ENCODE assay signal across 11 mouse cellular contexts in the genomic region with DNA sequence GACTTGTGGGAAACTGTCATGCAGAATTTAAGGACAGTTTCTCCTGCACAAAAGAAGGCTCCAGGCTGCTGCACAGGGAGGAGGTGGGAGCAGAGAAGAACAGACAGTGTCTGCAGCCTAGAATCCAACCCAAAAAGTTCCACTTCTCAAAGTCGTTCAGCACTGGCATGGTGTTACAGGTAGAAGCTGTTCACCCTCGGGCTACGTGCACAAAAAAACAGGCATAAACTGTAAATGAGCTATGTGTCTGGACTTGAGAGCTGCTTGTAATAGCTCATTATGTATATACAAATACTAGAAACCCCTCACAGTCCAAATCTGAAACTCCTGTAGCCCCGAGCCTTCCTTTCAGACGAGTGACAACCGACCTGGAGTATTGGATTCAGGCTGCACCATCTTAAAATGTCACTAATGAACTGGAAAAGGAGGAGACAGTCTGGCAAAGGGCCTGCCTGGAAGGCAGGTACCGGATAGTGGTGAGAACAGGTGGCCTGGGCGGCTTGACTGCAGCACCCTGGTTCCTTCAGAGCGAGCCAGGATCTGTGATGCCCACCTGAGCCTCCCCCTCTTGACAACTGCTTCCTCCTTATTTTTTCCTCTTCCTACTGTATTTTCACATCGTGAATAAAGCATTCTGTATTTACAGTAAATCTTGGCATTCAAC. TPM values are rescaled to one million over a fixed set of nuclear protein-coding genes. Genes with fewer than 3 reads are reported as not detected.
A peak's percentile ranks its signal among the peaks of the same experiment; 100 is the strongest.
DNase-seq lines count a peak whose midpoint lies in the region; ATAC-seq and TF ChIP-seq lines count a peak whose summit lies in the region.
"Had no signal": no experiment of that assay in that cellular context is flagged by ENCODE, and none has a peak within 500 bp of the region (broad histone marks: within the 10 kb centered on the region; RNA-seq: fewer than 3 reads in every experiment).

No protein-coding gene starts in this region.

- no peak overlapping the region for H3K27ac ChIP-seq in hindbrain, embryonic 11.5 days (ENCODE audit: low read depth, low read length)
- no peak overlapping the region for H3K27ac ChIP-seq in hindbrain, postnatal 0 days
- no peak overlapping the region for H3K27ac ChIP-seq in midbrain, embryonic 14.5 days (replicated peaks; ENCODE audit: low read depth, low read length)

- H3K4me1 ChIP-seq in hindbrain, embryonic 11.5 days (replicated peaks; ENCODE audit: control insufficient read depth, insufficient read depth, low read length), result no peaks in the 10 kb centered on the region
- H3K4me1 ChIP-seq in hindbrain, postnatal 0 days (ENCODE audit: insufficient read depth, low read length), result no peaks in the 10 kb centered on the region
- peaks cover 7% of the 10 kb centered on the region for H3K4me1 ChIP-seq in midbrain, embryonic 14.5 days (ENCODE audit: control insufficient read depth, insufficient read depth, low read length)

- no peak overlapping the region for H3K4me3 ChIP-seq in hindbrain, embryonic 11.5 days (ENCODE audit: low read depth, low read length)
- no peak overlapping the region for H3K4me3 ChIP-seq in hindbrain, postnatal 0 days (ENCODE audit: low read length)
- no peak overlapping the region for H3K4me3 ChIP-seq in midbrain, embryonic 14.5 days (replicated peaks; ENCODE audit: low read depth, low read length)
- H3K4me3 ChIP-seq: erythroblast, embryonic 14.5 days had no signal

- H3K27me3 ChIP-seq in hindbrain, embryonic 11.5 days (ENCODE audit: control insufficient read depth, insufficient read depth, low read length), result no peaks in the 10 kb centered on the region
- no peaks in the 10 kb centered on the region for H3K27me3 ChIP-seq in hindbrain, postnatal 0 days (ENCODE audit: insufficient read depth, low read length)
- H3K27me3 ChIP-seq in midbrain, embryonic 14.5 days (ENCODE audit: control insufficient read depth, insufficient read depth, low read length), result no peaks in the 10 kb centered on the region

- no peaks in the 10 kb centered on the region for H3K36me3 ChIP-seq in hindbrain, embryonic 11.5 days (ENCODE audit: control insufficient read depth, insufficient read depth, low read length)
- H3K36me3 ChIP-seq in hindbrain, postnatal 0 days (ENCODE audit: insufficient read depth, low read length), result no peaks in the 10 kb centered on the region
- H3K36me3 ChIP-seq in midbrain, embryonic 14.5 days (ENCODE audit: control insufficient read depth, insufficient read depth, low read length), result no peaks in the 10 kb centered on the region

- TF ChIP-seq CTCF in hindbrain, postnatal 0 days (IDR thresholded peaks at IDR 0.05; ENCODE audit: low read depth), result no peak

- no peak for DNase-seq in hindbrain, embryonic 11.5 days (ENCODE audit: low spot score)
- no peak for DNase-seq in hindbrain, postnatal 0 days (ENCODE audit: low spot score)
- DNase-seq in cerebellum, adult 11-12 months, result peak; percentile 27
- DNase-seq in cerebellum, postnatal 36 days, result peak; percentile 32 to 38
- DNase-seq in midbrain, embryonic 14.5 days, result no peak
- DNase-seq in ovary, postnatal 36 days (ENCODE audit: low spot score), result no peak
- DNase-seq in heart, postnatal 36 days, result no peak
- DNase-seq: lung, postnatal 14 days; thymus, adult 18-20 months had no signal

- 0 out of 2 replicates have a peak overlapping the region, but pooled peaks have one; percentile 5 for H3K4me2 ChIP-seq in hindbrain, embryonic 11.5 days (replicated peaks; ENCODE audit: low read depth, low read length)
- H3K4me2 ChIP-seq in hindbrain, postnatal 0 days (ENCODE audit: low read depth, low read length), result no peak overlapping the region
- H3K4me2 ChIP-seq in midbrain, embryonic 14.5 days (ENCODE audit: low read length), result 0 out of 2 replicates have a peak overlapping the region, but pooled peaks have one; percentile 12
- H3K4me2 ChIP-seq: liver, embryonic 11.5 days had no signal

- H3K9ac ChIP-seq in hindbrain, embryonic 11.5 days (ENCODE audit: low read depth, low read length), result no peak overlapping the region
- H3K9ac ChIP-seq in hindbrain, postnatal 0 days (replicated peaks; ENCODE audit: low read length), result no peak overlapping the region; the same call in 1 of the 2 replicates
- 0 out of 2 replicates have a peak overlapping the region, but pooled peaks have one; percentile 23 for H3K9ac ChIP-seq in midbrain, embryonic 14.5 days (replicated peaks; ENCODE audit: low read length)

- no peak for ATAC-seq in hindbrain, embryonic 11.5 days (ENCODE audit: low FRiP score)
- no peak for ATAC-seq in hindbrain, postnatal 0 days
- no peak for ATAC-seq in midbrain, embryonic 14.5 days (ENCODE audit: low FRiP score, low TSS enrichment)

- H3K9me3 ChIP-seq in hindbrain, embryonic 11.5 days (ENCODE audit: control insufficient read depth, low read length), result no peaks in the 10 kb centered on the region
- H3K9me3 ChIP-seq in hindbrain, postnatal 0 days (ENCODE audit: low read length), result no peaks in the 10 kb centered on the region
- no peaks in the 10 kb centered on the region for H3K9me3 ChIP-seq in midbrain, embryonic 14.5 days (ENCODE audit: control insufficient read depth, low read length)

- WGBS in hindbrain, embryonic 11.5 days, result 84% methylated on average over 10 of the region's 10 CpGs
- WGBS in hindbrain, postnatal 0 days, result 64% methylated on average over 10 of the region's 10 CpGs
- WGBS in midbrain, embryonic 14.5 days, result 79% methylated on average over 10 of the region's 10 CpGs

- intact Hi-C loops in heart, postnatal 36 days (cut with DNase I), result no loop called here

RNA-seq across cellular contexts. Expression of a gene that starts 41.2 kb away (rescaled TPM):
- polyA plus RNA-seq in hindbrain, embryonic 11.5 days (2014; fragmentation: Nextera tagmentation; extraction: Ambion mirVana), result 5.9 and 7.9 TPM in 2 replicates
- total RNA-seq in hindbrain, postnatal 0 days (2014; rRNA removed), result 57.5 and 58.4 TPM in 2 replicates
- polyA plus RNA-seq in hindbrain, postnatal 0 days (2015; fragmentation: Nextera tagmentation; extraction: Ambion mirVana), result 10.3 and 11.2 TPM in 2 replicates
- polyA plus RNA-seq in midbrain, embryonic 14.5 days (2014; fragmentation: Nextera tagmentation; extraction: Ambion mirVana), result 14.8 and 14.9 TPM in 2 replicates
- total RNA-seq in heart, postnatal 36 days (2021), result 10 to 100 TPM; 12.2 to 15.5 TPM

Comparison
In these comparisons a context has a peak if more than half of its experiments do, and no peak if none do; other contexts are left out.
1. DNase-seq: peak in cerebellum, adult 11-12 months (single experiment) and cerebellum, postnatal 36 days (2 of 2); none in hindbrain, embryonic 11.5 days (single experiment), hindbrain, postnatal 0 days (single experiment), midbrain, embryonic 14.5 days (single experiment), ovary, postnatal 36 days (single experiment) and heart, postnatal 36 days (0 of 2).